Mouse (Mus musculus): ENCODE results near the gene Fam53b. TPM values are rescaled to one million over a fixed set of nuclear protein-coding genes. Genes with fewer than 3 reads are reported as not detected.
"Not testable (repeated sequence)": the region's sequence is repeated elsewhere in the genome, so short reads cannot be mapped to it uniquely, and the experiment has no call there.

The Fam53b gene
- polyA plus RNA-seq, 1 experiment from 2014 or later = 20.4 TPM

DNA sequence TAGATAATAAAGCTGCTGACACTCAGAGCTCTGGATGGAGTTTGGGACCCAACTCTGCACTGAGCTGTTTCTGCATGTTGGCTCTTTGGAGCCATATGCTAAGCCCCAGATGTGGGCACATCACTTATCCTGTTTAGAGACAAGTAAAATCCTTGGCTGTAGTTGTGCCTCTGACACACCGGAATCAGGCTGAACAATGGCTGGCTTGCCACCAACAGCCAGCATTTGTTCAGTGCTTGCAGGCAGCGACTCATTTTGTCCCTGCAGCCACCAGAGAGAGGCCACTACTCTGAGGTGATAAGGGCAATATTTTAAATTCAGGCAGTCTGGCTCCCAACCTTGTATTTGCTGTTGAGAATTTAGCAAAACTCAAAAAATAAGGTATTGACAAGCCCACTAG is 145.1 kb downstream of the Fam53b start:
- DNase-seq (ENCODE audit: low spot score) = no peak
- H3K9me3 ChIP-seq (ENCODE audit: control insufficient read depth, low read length) = no peaks in the 10 kb centered on the region

DNA sequence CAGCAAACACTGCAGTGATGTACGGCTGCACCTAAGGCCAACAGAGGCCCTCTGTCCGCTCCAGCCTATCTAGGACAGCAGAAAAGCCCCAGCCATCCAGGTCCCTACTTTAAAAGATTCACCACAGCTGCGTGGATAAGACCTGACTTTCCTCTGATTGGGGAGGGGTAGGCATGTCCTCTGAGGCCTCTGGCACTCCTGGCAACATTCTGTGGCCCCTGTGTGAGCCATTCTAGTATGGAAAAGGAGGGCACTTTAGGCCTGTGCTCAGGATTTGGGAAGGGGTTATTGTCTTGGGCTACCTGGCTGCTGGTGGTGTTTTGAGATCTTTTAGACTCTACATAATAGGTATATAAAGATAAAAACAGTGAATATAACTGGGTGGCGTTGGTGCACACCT is 147.2 kb downstream of the Fam53b start:
- Histone ChIP-seq H3K36me3 (ENCODE audit: control insufficient read depth, insufficient read depth, low read length) (no peaks in the 10 kb centered on the region), H3K9ac (ENCODE audit: low read length) (no peak overlapping the region), H3K4me1 (replicated peaks; ENCODE audit: control insufficient read depth, insufficient read depth, low read length) (peaks cover 2% of the 10 kb centered on the region), H3K9me3 (ENCODE audit: control insufficient read depth, low read length) (no peaks in the 10 kb centered on the region), H3K27me3 (replicated peaks; ENCODE audit: control insufficient read depth, insufficient read depth, low read length) (no peaks in the 10 kb centered on the region), H3K4me3 (ENCODE audit: low read depth, low read length) (no peak overlapping the region), H3K27ac (ENCODE audit: low read depth) (no peak overlapping the region), H3K4me2 (ENCODE audit: low read length) (no peak overlapping the region)
- ATAC-seq (replicated peaks; ENCODE audit: low FRiP score, low TSS enrichment, low read depth) (no peak), DNase-seq (ENCODE audit: low spot score) (no peak)
- 69% methylated on average over 4 of the region's 4 CpGs for WGBS

More for the DNA sequence above, 145.1 kb downstream of the Fam53b start:
- Histone ChIP-seq H3K36me3 (ENCODE audit: control insufficient read depth, insufficient read depth, low read length) (no peaks in the 10 kb centered on the region), H3K27me3 (replicated peaks; ENCODE audit: control insufficient read depth, insufficient read depth, low read length) (no peaks in the 10 kb centered on the region), H3K4me3 (ENCODE audit: low read depth, low read length) (no peak overlapping the region), H3K9ac (ENCODE audit: low read length) (no peak overlapping the region), H3K4me1 (replicated peaks; ENCODE audit: control insufficient read depth, insufficient read depth, low read length) (peaks cover 4% of the 10 kb centered on the region; the same call in 1 of the 2 replicates), H3K27ac (ENCODE audit: low read depth) (no peak overlapping the region), H3K4me2 (ENCODE audit: low read length) (no peak overlapping the region)
- no peak for ATAC-seq (replicated peaks; ENCODE audit: low FRiP score, low TSS enrichment, low read depth)
- 74% methylated on average over 2 of the region's 2 CpGs for WGBS

DNA sequence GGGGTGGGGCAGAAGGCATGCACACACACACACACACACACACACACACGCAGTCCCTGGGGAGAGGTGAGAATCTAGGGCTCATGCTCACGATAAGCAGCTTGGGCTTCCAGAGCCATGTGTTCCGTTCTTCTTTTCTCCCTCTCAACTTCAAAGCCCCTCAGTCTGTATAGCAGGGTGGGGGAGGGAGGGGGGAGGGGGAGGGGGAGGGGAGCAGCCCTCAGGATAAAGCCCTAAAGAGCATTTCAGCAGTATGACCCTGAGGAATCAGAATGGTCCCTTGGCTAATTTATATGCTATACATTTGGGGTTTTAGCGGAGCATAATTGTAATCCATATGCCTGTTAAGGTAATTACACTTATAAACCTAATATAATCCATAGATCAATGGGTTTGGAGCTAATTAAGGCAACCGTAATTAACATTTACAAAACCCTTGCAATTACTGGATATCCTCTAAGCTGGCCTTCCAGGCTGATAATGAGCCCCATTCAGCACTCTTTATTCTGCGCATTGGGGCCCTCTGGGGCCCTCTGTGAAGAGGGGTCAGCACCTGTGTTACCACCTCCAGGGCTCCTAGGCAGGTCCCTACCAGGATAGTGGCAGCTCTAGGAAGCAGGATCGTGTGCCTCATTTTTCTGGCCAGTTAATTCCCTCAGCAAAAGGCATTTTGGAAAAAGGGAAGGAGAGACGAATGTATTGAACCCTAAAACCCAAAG is 147.9 kb downstream of the Fam53b start:
- Histone ChIP-seq H3K36me3 (ENCODE audit: control insufficient read depth, insufficient read depth, low read length) (no peaks in the 10 kb centered on the region), H3K4me2 (ENCODE audit: low read length) (no peak overlapping the region), H3K9ac (ENCODE audit: low read length) (no peak overlapping the region), H3K27me3 (replicated peaks; ENCODE audit: control insufficient read depth, insufficient read depth, low read length) (no peaks in the 10 kb centered on the region), H3K9me3 (ENCODE audit: control insufficient read depth, low read length) (no peaks in the 10 kb centered on the region), H3K27ac (ENCODE audit: low read depth) (no peak overlapping the region), H3K4me1 (replicated peaks; ENCODE audit: control insufficient read depth, insufficient read depth, low read length) (peaks cover 9% of the 10 kb centered on the region), H3K4me3 (ENCODE audit: low read depth, low read length) (no peak overlapping the region)
- ATAC-seq (replicated peaks; ENCODE audit: low FRiP score, low TSS enrichment, low read depth) = no peak
- 60% methylated on average over 8 of the region's 8 CpGs for WGBS
- no peak for DNase-seq (ENCODE audit: low spot score)

DNA sequence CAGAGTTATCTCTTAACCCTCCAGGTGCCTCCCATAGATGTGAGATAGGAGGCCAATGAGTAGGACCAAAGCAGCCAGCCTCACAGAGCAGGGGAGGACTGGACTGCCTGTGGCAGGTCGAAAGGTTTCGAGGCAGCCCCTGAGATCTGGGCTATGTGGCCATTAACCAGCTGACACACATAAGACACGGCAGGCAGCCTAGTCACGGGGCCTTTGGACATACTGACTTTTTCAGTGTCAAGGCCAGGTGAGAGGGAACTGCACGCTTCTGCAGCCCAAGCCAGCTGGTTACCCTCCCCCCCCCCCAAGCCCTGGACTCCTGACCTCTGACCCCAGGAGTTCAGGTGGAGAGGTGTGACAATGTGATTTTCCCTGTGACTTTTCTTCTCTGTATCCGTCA is 148.9 kb downstream of the Fam53b start:
- 82% methylated on average over 6 of the region's 6 CpGs for WGBS
- ATAC-seq (replicated peaks; ENCODE audit: low FRiP score, low TSS enrichment, low read depth) (no peak), DNase-seq (ENCODE audit: low spot score) (no peak)
- Histone ChIP-seq H3K9ac (ENCODE audit: low read length) (no peak overlapping the region), H3K9me3 (ENCODE audit: control insufficient read depth, low read length) (no peaks in the 10 kb centered on the region), H3K36me3 (ENCODE audit: control insufficient read depth, insufficient read depth, low read length) (no peaks in the 10 kb centered on the region), H3K27me3 (replicated peaks; ENCODE audit: control insufficient read depth, insufficient read depth, low read length) (no peaks in the 10 kb centered on the region), H3K27ac (ENCODE audit: low read depth) (no peak overlapping the region), H3K4me2 (ENCODE audit: low read length) (no peak overlapping the region), H3K4me3 (ENCODE audit: low read depth, low read length) (no peak overlapping the region), H3K4me1 (replicated peaks; ENCODE audit: control insufficient read depth, insufficient read depth, low read length) (peaks cover 19% of the 10 kb centered on the region)

DNA sequence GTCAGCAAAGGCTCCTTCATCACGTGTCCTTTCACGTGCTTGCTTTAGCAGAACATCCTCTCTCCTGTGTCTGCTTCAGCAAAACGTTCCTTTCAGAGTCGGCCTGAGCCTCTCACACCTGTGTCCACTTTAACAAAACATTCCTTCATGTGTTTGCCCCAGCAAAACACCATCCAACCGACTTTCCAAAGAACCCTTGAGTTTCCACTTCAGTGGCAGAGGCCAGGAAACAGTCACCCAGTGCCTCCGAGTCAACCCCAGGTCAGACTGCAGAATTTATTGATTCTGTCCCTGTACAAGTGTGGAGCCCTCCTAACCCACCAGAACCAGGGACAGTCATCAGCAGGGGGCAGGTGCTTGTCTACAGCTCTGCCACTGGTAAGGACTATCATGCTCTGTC is 150.9 kb downstream of the Fam53b start:
- H3K36me3 ChIP-seq (ENCODE audit: control insufficient read depth, insufficient read depth, low read length); H3K4me2 ChIP-seq (ENCODE audit: low read length); H3K4me3 ChIP-seq (ENCODE audit: low read depth, low read length); H3K27me3 ChIP-seq (replicated peaks; ENCODE audit: control insufficient read depth, insufficient read depth, low read length); DNase-seq (ENCODE audit: low spot score); H3K9me3 ChIP-seq (ENCODE audit: control insufficient read depth, low read length); ATAC-seq (replicated peaks; ENCODE audit: low FRiP score, low TSS enrichment, low read depth); H3K9ac ChIP-seq (ENCODE audit: low read length); H3K27ac ChIP-seq (ENCODE audit: low read depth): not testable (repeated sequence)
- peaks cover 39% of the 10 kb centered on the region for H3K4me1 ChIP-seq (replicated peaks; ENCODE audit: control insufficient read depth, insufficient read depth, low read length)
- 62% methylated on average over 6 of the region's 6 CpGs for WGBS

Other genes starting within 250 kb of the Fam53b start
- gene Oat, start 237.5 kb downstream of the Fam53b start, polyA plus RNA-seq (2014; fragmentation: Nextera tagmentation; extraction: Ambion mirVana) = 873 and 898 TPM in 2 replicates
- gene Nkx1-2, start 214.2 kb downstream of the Fam53b start, polyA plus RNA-seq (2014; fragmentation: Nextera tagmentation; extraction: Ambion mirVana) = 0.26 and 0.48 TPM in 2 replicates
- gene Lhpp, start 203.2 kb downstream of the Fam53b start, polyA plus RNA-seq (2014; fragmentation: Nextera tagmentation; extraction: Ambion mirVana) = 39.8 and 42.3 TPM in 2 replicates
- 59.6 and 69.8 TPM in 2 replicates for gene Eef1akmt2, start 38.8 kb upstream of the Fam53b start, polyA plus RNA-seq (2014; fragmentation: Nextera tagmentation; extraction: Ambion mirVana)
- 33.5 and 34.7 TPM in 2 replicates for gene Abraxas2, start 45.3 kb upstream of the Fam53b start, polyA plus RNA-seq (2014; fragmentation: Nextera tagmentation; extraction: Ambion mirVana)
- gene Zranb1, start 117.3 kb upstream of the Fam53b start, polyA plus RNA-seq (2014; fragmentation: Nextera tagmentation; extraction: Ambion mirVana) = 14.8 and 15.3 TPM in 2 replicates

Measured in intestine, embryonic 14.5 days (tissue).